Mouse (Mus musculus): ENCODE measurements around the gene Echdc3. TPM values are rescaled to one million over a fixed set of nuclear protein-coding genes. Genes with fewer than 3 reads are reported as not detected.

The Echdc3 gene
- 2.5 and 3.1 TPM in 2 replicates for polyA plus RNA-seq (2016; fragmentation: Nextera tagmentation; extraction: Ambion mirVana)

GRCm38 (mm10) chr2:6212724-6213511, at the start of gene Echdc3:
Echdc3 (minus strand) TSS chr2:6213033.
- peak; percentile 95 for DNase-seq (ENCODE audit: low spot score)
- peak within 1 kb of the TSS; percentile 63 for H3K4me3 ChIP-seq
- 1% methylated on average over 30 of the region's 30 CpGs for WGBS
- H3K36me3 ChIP-seq (replicated peaks), result no peaks in the 10 kb centered on the region
- no peaks in the 10 kb centered on the region for H3K9me3 ChIP-seq
- H3K27ac ChIP-seq (replicated peaks), result peak within 1 kb of the TSS; percentile 92
- peaks cover 36% of the 10 kb centered on the region for H3K4me1 ChIP-seq
- H3K27me3 ChIP-seq (replicated peaks; ENCODE audit: low read depth, poor library complexity, severe bottlenecking), result 0 out of 2 replicates have a peak, but pooled peaks cover 2% of the 10 kb centered on the region

GRCm38 (mm10) chr2:6261718-6262117, 48.9 kb upstream of the Echdc3 start:
- H3K27ac ChIP-seq (replicated peaks), result peak overlapping the region; percentile 57; the same call in 1 of the 2 replicates
- DNase-seq (ENCODE audit: low spot score), result no peak
- no peak overlapping the region for H3K4me3 ChIP-seq
- no peaks in the 10 kb centered on the region for H3K36me3 ChIP-seq (replicated peaks)
- peaks cover 56% of the 10 kb centered on the region for H3K27me3 ChIP-seq (replicated peaks; ENCODE audit: low read depth, poor library complexity, severe bottlenecking)
- H3K4me1 ChIP-seq, result peaks cover 10% of the 10 kb centered on the region
- 62% methylated on average over 9 of the region's 9 CpGs for WGBS
- peaks cover 4% of the 10 kb centered on the region; the same call in 1 of the 2 replicates for H3K9me3 ChIP-seq

DNA sequence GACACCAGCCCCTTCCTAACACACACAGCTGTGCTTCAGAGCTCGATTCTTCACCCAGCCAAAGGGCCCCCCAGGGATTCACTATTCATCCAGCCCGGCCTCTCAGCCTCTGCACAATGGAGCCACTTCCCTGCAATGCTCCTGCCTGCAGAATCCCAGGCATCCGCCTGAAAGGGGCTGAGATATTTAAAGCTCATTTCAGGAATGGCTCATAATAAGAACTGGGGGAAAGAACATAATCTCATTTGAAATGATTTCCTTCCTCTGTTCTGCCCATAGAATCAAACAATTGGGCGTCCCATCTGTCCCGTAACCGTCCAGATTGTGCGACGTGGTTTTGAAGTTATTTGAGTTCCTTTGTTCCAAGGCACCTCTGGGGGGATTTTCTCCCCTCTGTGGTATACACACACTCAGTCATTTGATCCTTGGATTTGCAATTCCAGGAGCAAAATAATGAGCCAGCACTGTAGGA, 48.4 kb upstream of the Echdc3 start:
- H3K36me3 ChIP-seq (replicated peaks), result no peaks in the 10 kb centered on the region
- H3K4me1 ChIP-seq, result peaks cover 12% of the 10 kb centered on the region
- DNase-seq (ENCODE audit: low spot score), result peak; percentile 54
- 18% methylated on average over 8 of the region's 8 CpGs for WGBS
- H3K27me3 ChIP-seq (replicated peaks; ENCODE audit: low read depth, poor library complexity, severe bottlenecking), result peaks cover 61% of the 10 kb centered on the region
- peaks cover 4% of the 10 kb centered on the region; the same call in 1 of the 2 replicates for H3K9me3 ChIP-seq
- peak overlapping the region; percentile 57; the same call in 1 of the 2 replicates for H3K27ac ChIP-seq (replicated peaks)
- no peak overlapping the region for H3K4me3 ChIP-seq

- Histone ChIP-seq H3K4me3 (no peak overlapping the region), H3K27me3 (replicated peaks; ENCODE audit: low read depth, poor library complexity, severe bottlenecking) (peaks cover 60% of the 10 kb centered on the region), H3K9me3 (peaks cover 3% of the 10 kb centered on the region; the same call in 1 of the 2 replicates), H3K27ac (replicated peaks) (no peak overlapping the region), H3K4me1 (peaks cover 14% of the 10 kb centered on the region), H3K36me3 (replicated peaks) (no peaks in the 10 kb centered on the region)
- WGBS, result 78% methylated on average over 4 of the region's 4 CpGs
- DNase-seq (ENCODE audit: low spot score), result no peak
These were observed 47.8 kb upstream of the Echdc3 start for GRCm38 (mm10) chr2:6260661-6261060.

GRCm38 (mm10) chr2:6259182-6259581, 46.3 kb upstream of the Echdc3 start:
- peaks cover 14% of the 10 kb centered on the region for H3K4me1 ChIP-seq
- H3K27ac ChIP-seq (replicated peaks), result no peak overlapping the region
- no peaks in the 10 kb centered on the region for H3K9me3 ChIP-seq
- 82% methylated on average over 3 of the region's 3 CpGs for whole genome bisulfite sequencing
- no peaks in the 10 kb centered on the region for H3K36me3 ChIP-seq (replicated peaks)
- peaks cover 46% of the 10 kb centered on the region for H3K27me3 ChIP-seq (replicated peaks; ENCODE audit: low read depth, poor library complexity, severe bottlenecking)
- DNase-seq (ENCODE audit: low spot score), result no peak
- H3K4me3 ChIP-seq, result no peak overlapping the region

DNA sequence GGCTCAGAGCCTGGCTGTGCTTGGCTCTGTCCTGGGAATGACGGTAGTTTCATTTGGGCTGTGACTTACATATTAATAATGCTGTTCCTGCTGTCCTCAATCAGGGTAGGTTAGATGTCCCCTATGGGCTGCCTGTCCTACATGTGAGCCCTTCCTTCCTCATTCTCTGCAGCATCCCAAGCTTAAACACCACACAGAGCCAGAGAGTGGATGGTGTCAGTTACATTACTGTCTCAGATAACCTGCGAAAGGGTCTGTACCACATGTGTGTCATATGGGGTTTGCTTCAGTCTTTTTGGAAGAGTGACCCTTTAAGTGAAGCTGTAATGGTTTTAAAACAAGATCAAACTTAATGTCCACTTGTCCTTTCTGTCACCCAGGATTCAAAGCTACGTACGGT, 45.2 kb upstream of the Echdc3 start:
- H3K27me3 ChIP-seq (replicated peaks; ENCODE audit: low read depth, poor library complexity, severe bottlenecking), result peaks cover 43% of the 10 kb centered on the region
- DNase-seq (ENCODE audit: low spot score), result no peak
- peaks cover 14% of the 10 kb centered on the region for H3K4me1 ChIP-seq
- H3K36me3 ChIP-seq (replicated peaks), result no peaks in the 10 kb centered on the region
- no peak overlapping the region for H3K4me3 ChIP-seq
- 91% methylated on average over 4 of the region's 4 CpGs for WGBS
- H3K9me3 ChIP-seq, result no peaks in the 10 kb centered on the region
- no peak overlapping the region for H3K27ac ChIP-seq (replicated peaks)

GRCm38 (mm10) chr2:6257146-6257545, 44.3 kb upstream of the Echdc3 start:
- WGBS, result 83% methylated on average over 2 of the region's 2 CpGs
- no peak overlapping the region for H3K27ac ChIP-seq (replicated peaks)

GRCm38 (mm10) chr2:6255989-6256841, 43.4 kb upstream of the Echdc3 start:
- peak overlapping the region; percentile 30; the same call in 1 of the 2 replicates for H3K27ac ChIP-seq (replicated peaks)
- no peak for DNase-seq (ENCODE audit: low spot score)
- no peaks in the 10 kb centered on the region for H3K36me3 ChIP-seq (replicated peaks)
- H3K4me1 ChIP-seq, result peaks cover 7% of the 10 kb centered on the region
- WGBS, result 76% methylated on average over 19 of the region's 19 CpGs
- no peaks in the 10 kb centered on the region for H3K9me3 ChIP-seq
- peaks cover 43% of the 10 kb centered on the region for H3K27me3 ChIP-seq (replicated peaks; ENCODE audit: low read depth, poor library complexity, severe bottlenecking)
- H3K4me3 ChIP-seq, result no peak overlapping the region

More at GRCm38 (mm10) chr2:6257146-6257545, 44.3 kb upstream of the Echdc3 start:
- no peak overlapping the region for H3K4me3 ChIP-seq
- H3K36me3 ChIP-seq (replicated peaks), result no peaks in the 10 kb centered on the region
- H3K27me3 ChIP-seq (replicated peaks; ENCODE audit: low read depth, poor library complexity, severe bottlenecking), result peaks cover 43% of the 10 kb centered on the region
- DNase-seq (ENCODE audit: low spot score), result no peak
- peaks cover 11% of the 10 kb centered on the region for H3K4me1 ChIP-seq
- H3K9me3 ChIP-seq, result no peaks in the 10 kb centered on the region

DNA sequence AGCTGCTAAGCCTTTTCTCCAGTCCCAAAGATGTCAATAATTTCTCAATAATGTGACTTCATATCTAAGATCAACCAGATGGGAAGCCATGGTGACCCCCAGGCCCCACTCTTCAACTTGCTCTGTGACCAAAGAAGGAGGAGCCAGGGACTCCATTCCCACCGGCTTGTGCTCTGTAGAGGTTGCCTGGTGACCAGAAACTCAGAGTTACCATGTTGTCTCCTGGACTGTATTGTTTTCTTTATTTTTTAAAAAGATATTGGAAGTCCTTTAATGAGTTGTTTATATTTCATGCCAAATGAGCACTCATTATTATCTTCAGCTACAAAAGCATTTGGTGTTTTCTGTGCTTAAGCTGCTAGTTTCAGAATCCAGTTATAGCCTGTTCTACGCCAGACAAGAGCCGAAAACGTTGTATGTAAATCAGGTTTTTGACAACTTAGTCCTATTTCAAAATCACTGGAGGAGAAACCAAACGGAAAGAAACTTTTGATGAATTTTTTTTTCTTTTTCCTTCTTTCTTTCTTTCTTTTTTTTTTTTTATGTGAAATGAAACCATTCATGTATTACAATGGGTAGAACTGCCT, 42.7 kb upstream of the Echdc3 start:
- WGBS, result 90% methylated on average over 5 of the region's 5 CpGs
- Histone ChIP-seq H3K27ac (replicated peaks) (no peak overlapping the region), H3K36me3 (replicated peaks) (no peaks in the 10 kb centered on the region), H3K4me1 (peaks cover 4% of the 10 kb centered on the region; the same call in 1 of the 2 replicates), H3K4me3 (no peak overlapping the region), H3K9me3 (no peaks in the 10 kb centered on the region), H3K27me3 (replicated peaks; ENCODE audit: low read depth, poor library complexity, severe bottlenecking) (peaks cover 43% of the 10 kb centered on the region)
- no peak for DNase-seq (ENCODE audit: low spot score)

- H3K27me3 ChIP-seq (replicated peaks; ENCODE audit: low read depth, poor library complexity, severe bottlenecking), result peaks cover 16% of the 10 kb centered on the region
- no peak for DNase-seq (ENCODE audit: low spot score)
- H3K4me3 ChIP-seq, result no peak overlapping the region
- H3K4me1 ChIP-seq, result peaks cover 4% of the 10 kb centered on the region; the same call in 1 of the 2 replicates
- no peaks in the 10 kb centered on the region for H3K9me3 ChIP-seq
- no peaks in the 10 kb centered on the region for H3K36me3 ChIP-seq (replicated peaks)
- H3K27ac ChIP-seq (replicated peaks), result no peak overlapping the region
- WGBS, result 87% methylated on average over 3 of the region's 3 CpGs
These were observed 39.7 kb upstream of the Echdc3 start for GRCm38 (mm10) chr2:6252491-6252890.

- Histone ChIP-seq H3K27me3 (replicated peaks; ENCODE audit: low read depth, poor library complexity, severe bottlenecking) (peaks cover 2% of the 10 kb centered on the region; the same call in 1 of the 2 replicates), H3K27ac (replicated peaks) (no peak overlapping the region), H3K9me3 (no peaks in the 10 kb centered on the region), H3K4me1 (peaks cover under 1% of the 10 kb centered on the region; the same call in 1 of the 2 replicates), H3K4me3 (no peak overlapping the region), H3K36me3 (replicated peaks) (no peaks in the 10 kb centered on the region)
- 86% methylated on average over 3 of the region's 3 CpGs for WGBS
- DNase-seq (ENCODE audit: low spot score), result no peak
These were observed 38.3 kb upstream of the Echdc3 start for GRCm38 (mm10) chr2:6251076-6251496.

DNA sequence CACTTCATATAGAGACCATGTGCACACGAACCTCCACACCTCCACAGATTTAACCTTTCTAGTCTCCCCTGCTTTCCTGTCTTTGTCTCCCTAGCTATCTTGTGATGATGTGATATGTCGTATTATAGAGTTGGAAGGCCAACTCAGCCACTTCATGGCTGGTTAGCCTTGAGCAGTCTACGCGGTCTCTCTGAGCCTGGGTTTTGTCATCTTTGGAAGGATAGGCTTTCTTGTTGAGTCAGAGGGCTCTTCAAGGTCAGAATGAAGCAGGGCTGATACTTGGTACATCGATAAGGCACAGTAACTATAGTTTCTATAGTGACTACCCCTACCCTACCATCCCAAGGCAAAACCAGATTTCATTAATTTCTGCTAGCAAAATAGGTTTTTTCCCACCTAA, 28.6 kb upstream of the Echdc3 start:
- Histone ChIP-seq H3K9me3 (no peaks in the 10 kb centered on the region), H3K4me3 (no peak overlapping the region), H3K27ac (replicated peaks) (no peak overlapping the region), H3K36me3 (replicated peaks) (no peaks in the 10 kb centered on the region), H3K4me1 (peaks cover 23% of the 10 kb centered on the region), H3K27me3 (replicated peaks; ENCODE audit: low read depth, poor library complexity, severe bottlenecking) (no peaks in the 10 kb centered on the region)
- no peak for DNase-seq (ENCODE audit: low spot score)
- WGBS, result 89% methylated on average over 5 of the region's 5 CpGs

Data from embryonic facial prominence, embryonic 10.5 days (tissue).